Mouse (Mus musculus): ENCODE results near the gene Mafg. TPM values are rescaled to one million over a fixed set of nuclear protein-coding genes. Genes with fewer than 3 reads are reported as not detected.

Mafg gene
- polyA plus RNA-seq, 1 experiment from 2014 or later = 23.5 TPM

DNA sequence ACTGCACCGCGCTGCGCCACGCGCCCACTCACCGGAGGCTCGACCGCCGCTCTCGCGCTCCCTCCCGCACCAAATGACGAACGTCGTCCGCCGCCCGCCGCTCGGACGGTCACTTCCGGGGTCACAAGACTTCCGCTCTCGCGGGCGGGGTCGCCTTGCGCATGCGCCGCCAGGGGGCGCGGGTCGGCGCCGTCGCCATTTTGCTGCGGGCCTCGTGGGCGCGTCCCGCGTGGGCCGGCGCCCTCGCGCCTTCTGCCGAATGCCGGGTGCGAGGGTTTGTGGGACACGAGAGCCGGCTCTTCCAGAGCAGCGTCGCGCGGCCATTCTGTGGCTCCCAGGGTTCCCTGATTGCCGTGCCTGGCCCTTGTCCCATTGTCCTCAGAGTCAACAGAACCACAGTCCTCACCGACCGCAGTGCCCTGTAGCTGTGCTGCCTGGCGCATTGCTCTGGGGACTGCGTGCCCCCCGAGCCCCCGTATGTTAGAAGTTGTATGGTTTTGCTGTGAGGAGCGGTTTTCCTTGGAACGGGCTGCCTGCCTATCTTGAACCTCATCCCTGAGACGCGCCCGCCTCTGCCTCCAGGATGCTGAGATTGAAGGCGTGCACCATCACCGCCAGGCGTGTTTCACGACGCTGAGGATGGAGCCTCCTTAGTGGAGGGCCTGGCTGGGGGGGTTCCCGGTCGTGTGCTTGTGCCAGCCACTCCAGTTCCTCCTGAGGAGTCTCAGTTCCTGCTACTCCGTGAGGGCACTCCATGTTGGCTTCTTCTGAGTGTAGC is 51.7 kb downstream of the Mafg start, which contains the start of gene Arhgdia:
Gene Arhgdia (minus strand): TSS at position 135 of the 778 bp plus-strand sequence.
- H3K27ac ChIP-seq (ENCODE audit: low read depth, low read length) = peak within 1 kb of the TSS; percentile 82
- peaks cover 6% of the 10 kb centered on the region for H3K4me1 ChIP-seq (replicated peaks; ENCODE audit: control insufficient read depth, insufficient read depth, low read length)
- H3K4me3 ChIP-seq (ENCODE audit: low read depth, low read length) = peak within 1 kb of the TSS; percentile 94
- ATAC-seq (ENCODE audit: low FRiP score) (peak; percentile 64), DNase-seq (ENCODE audit: low spot score) (peak; percentile 93)
- H3K9ac ChIP-seq (ENCODE audit: low read depth, low read length) = peak within 1 kb of the TSS; percentile 98
- H3K4me2 ChIP-seq (replicated peaks; ENCODE audit: low read depth, low read length) = peak within 1 kb of the TSS; percentile 96
- no peaks in the 10 kb centered on the region for H3K27me3 ChIP-seq (ENCODE audit: control insufficient read depth, insufficient read depth, low read length)
- H3K9me3 ChIP-seq (ENCODE audit: control insufficient read depth, low read length) = no peaks in the 10 kb centered on the region
- 6% methylated on average over 54 of the region's 75 CpGs for WGBS
- peaks cover 26% of the 10 kb centered on the region for H3K36me3 ChIP-seq (ENCODE audit: control insufficient read depth, insufficient read depth, low read length)

DNA sequence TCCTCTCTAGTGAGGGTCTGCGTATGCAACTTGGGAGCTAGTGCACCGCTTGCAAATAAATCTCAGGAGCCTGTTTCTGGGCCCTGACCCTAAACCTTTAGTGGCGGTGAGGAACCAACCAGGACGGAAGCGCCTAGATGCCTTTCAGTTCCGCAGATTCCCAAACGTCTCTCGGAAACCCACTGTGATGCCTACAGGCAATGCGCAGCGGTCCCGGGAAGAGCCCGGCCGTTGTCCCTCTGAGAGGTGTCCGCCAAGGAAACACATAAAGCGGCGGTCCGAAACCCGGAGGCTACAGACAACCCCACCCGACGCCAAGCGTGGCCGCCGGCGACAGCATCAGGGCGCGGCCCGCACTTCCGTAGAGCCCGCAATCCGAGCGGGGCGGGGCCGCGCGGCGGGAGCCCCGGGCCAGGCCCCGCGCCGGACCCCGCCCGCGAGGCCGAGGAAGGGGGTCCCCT is 52.5 kb downstream of the Mafg start:
- Histone ChIP-seq H3K4me2 (replicated peaks; ENCODE audit: low read depth, low read length) (peak overlapping the region; percentile 96), H3K9ac (ENCODE audit: low read depth, low read length) (peak overlapping the region; percentile 98), H3K27me3 (ENCODE audit: control insufficient read depth, insufficient read depth, low read length) (no peaks in the 10 kb centered on the region), H3K9me3 (ENCODE audit: control insufficient read depth, low read length) (no peaks in the 10 kb centered on the region), H3K4me3 (ENCODE audit: low read depth, low read length) (peak overlapping the region; percentile 94), H3K27ac (ENCODE audit: low read depth, low read length) (peak overlapping the region; percentile 82), H3K4me1 (replicated peaks; ENCODE audit: control insufficient read depth, insufficient read depth, low read length) (peaks cover 6% of the 10 kb centered on the region), H3K36me3 (ENCODE audit: control insufficient read depth, insufficient read depth, low read length) (peaks cover 25% of the 10 kb centered on the region)
- peak; percentile 29; the same call in 1 of the 2 replicates for ATAC-seq (ENCODE audit: low FRiP score)
- DNase-seq (ENCODE audit: low spot score) = peak; percentile 59
- under 1% methylated on average over 33 of the region's 44 CpGs for WGBS

DNA sequence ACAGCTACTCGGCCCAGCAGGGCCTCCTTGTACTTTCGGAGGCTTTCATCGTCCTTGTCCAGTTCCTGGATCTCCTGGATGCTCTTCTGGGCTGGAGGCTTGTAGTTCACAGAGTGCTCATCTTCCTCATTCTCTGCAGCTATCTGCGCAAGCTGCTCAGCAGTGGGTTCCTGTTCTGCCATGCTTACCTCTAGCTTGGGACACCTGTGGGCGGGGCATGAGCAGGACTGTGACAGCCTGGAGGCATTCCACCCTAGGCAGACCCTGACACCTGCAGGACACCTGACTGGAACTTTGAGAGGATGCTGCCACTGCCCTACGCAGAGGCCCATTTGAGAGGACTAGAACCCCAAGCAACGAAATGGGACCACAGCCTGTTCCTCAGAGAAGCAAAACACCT is 53.2 kb downstream of the Mafg start:
- Histone ChIP-seq H3K4me3 (ENCODE audit: low read depth, low read length) (peak overlapping the region; percentile 94), H3K27me3 (ENCODE audit: control insufficient read depth, insufficient read depth, low read length) (no peaks in the 10 kb centered on the region), H3K4me2 (replicated peaks; ENCODE audit: low read depth, low read length) (peak overlapping the region; percentile 96), H3K4me1 (replicated peaks; ENCODE audit: control insufficient read depth, insufficient read depth, low read length) (peaks cover 6% of the 10 kb centered on the region), H3K9me3 (ENCODE audit: control insufficient read depth, low read length) (no peaks in the 10 kb centered on the region), H3K9ac (ENCODE audit: low read depth, low read length) (peak overlapping the region; percentile 98), H3K36me3 (ENCODE audit: control insufficient read depth, insufficient read depth, low read length) (peaks cover 20% of the 10 kb centered on the region), H3K27ac (ENCODE audit: low read depth, low read length) (peak overlapping the region; percentile 82)
- ATAC-seq (ENCODE audit: low FRiP score) = no peak
- DNase-seq (ENCODE audit: low spot score) = no peak
- WGBS = 63% methylated on average over 7 of the region's 7 CpGs

DNA sequence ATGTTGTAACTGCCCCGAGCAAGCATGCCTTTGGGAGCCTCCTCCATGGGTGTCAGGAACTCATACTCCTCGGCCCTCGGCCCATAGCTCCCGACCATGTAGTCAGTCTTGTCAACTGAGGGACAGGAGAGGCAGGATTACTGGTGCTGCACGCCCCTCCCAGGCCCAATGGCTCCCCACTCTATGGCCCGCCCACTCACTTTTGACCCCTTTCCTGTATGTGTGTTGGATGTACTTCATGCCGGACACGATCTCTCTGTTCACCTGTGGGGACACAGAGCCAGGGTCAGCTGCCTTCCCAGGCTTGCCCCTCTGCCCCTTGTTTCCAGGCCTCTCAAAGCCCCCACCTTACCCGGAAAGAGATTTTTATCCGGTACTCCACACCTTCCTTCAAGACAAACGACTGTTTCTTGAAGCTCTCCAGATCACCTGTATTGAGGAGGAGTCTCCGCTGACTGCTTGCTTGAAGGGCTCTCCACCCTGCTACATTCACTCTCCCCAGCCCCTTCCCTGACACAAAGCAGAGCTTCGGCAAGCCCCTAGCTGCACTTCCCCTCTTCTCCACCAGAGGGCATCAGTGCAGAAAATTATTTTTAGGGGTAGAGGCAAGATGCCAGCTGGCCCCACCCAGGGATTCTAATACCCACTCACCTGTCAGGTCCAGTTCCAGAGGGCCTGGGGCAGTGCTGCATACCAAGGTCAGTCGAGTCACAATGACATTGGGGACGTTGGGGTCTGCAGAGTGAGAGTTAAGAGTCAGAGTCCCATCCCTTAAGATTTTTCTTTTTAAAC is 53.9 kb downstream of the Mafg start:
- no peaks in the 10 kb centered on the region for H3K27me3 ChIP-seq (ENCODE audit: control insufficient read depth, insufficient read depth, low read length)
- peak overlapping the region; percentile 51; the same call in 1 of the 2 replicates for H3K27ac ChIP-seq (ENCODE audit: low read depth, low read length)
- DNase-seq (ENCODE audit: low spot score) (peak; percentile 92), ATAC-seq (ENCODE audit: low FRiP score) (no peak)
- H3K36me3 ChIP-seq (ENCODE audit: control insufficient read depth, insufficient read depth, low read length) = peaks cover 19% of the 10 kb centered on the region
- peak overlapping the region; percentile 96 for H3K4me2 ChIP-seq (replicated peaks; ENCODE audit: low read depth, low read length)
- WGBS = 71% methylated on average over 15 of the region's 15 CpGs
- H3K9me3 ChIP-seq (ENCODE audit: control insufficient read depth, low read length) = no peaks in the 10 kb centered on the region
- H3K4me3 ChIP-seq (ENCODE audit: low read depth, low read length) = peak overlapping the region; percentile 94
- H3K9ac ChIP-seq (ENCODE audit: low read depth, low read length) = peak overlapping the region; percentile 98
- H3K4me1 ChIP-seq (replicated peaks; ENCODE audit: control insufficient read depth, insufficient read depth, low read length) = peaks cover 8% of the 10 kb centered on the region

DNA sequence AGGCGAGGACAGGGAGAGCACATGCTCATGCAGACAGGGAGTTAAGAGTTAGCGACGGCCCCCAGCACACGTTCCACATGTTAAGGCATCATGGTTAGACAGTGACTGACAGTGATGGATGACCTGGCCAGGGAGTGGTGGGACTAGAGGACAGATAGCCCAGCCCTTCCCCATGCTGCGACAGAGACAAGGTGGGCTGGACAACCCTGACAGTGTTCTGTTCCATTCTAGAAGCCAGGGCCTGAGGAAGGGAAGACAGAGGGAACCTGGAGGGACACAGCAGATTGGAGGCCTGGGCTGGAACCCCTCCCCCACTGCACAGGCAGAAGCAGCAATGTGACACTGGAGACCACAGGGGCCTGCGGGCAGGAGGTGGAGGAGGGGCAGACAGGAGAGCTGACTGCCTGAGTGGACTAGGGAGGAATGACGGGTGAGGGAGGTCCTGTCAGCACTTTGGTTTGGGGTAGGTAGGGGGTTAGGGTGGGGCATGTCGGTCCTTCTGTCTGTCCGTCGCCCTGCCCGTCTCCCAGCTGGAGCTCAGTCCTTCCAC is 54.6 kb downstream of the Mafg start:
- H3K4me3 ChIP-seq (ENCODE audit: low read depth, low read length) = no peak overlapping the region
- no peak for DNase-seq (ENCODE audit: low spot score)

DNA sequence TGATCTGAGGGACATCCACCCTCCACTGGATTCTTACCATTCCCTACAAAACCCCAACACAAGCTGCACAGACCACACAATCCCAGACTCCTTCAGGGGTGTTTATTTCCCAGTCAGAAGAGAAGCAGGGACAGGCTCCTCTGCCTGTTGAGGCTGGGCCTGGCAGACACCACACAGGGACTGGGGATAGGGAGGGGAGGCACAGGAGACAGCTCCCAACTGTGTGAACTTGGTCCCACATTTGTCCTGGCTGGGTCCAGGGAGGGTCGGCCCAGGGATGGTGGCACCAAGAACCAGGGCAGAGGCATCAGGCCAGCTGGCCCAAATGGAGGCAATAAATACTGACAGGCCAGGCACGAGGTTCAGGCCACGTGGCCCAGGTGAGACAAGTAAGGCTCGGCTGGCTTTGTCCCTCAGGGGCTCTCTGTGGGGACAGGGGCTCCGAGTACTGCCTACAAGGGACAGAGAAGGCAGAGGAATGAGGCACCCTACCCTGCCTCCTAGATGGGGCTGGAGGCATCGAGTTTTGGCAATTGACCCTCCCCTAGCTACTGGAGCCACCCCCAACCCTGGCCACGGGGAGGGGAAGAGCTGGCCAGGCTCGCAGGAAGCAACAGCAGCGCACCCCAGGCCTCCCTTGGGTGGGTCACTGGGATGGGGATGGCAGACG is 55.2 kb downstream of the Mafg start:
- Histone ChIP-seq H3K9me3 (ENCODE audit: control insufficient read depth, low read length) (no peaks in the 10 kb centered on the region), H3K9ac (ENCODE audit: low read depth, low read length) (peak overlapping the region; percentile 28; the same call in 1 of the 2 replicates), H3K4me3 (ENCODE audit: low read depth, low read length) (no peak overlapping the region), H3K36me3 (ENCODE audit: control insufficient read depth, insufficient read depth, low read length) (peaks cover 19% of the 10 kb centered on the region), H3K27ac (ENCODE audit: low read depth, low read length) (no peak overlapping the region), H3K27me3 (ENCODE audit: control insufficient read depth, insufficient read depth, low read length) (no peaks in the 10 kb centered on the region), H3K4me2 (replicated peaks; ENCODE audit: low read depth, low read length) (no peak overlapping the region), H3K4me1 (replicated peaks; ENCODE audit: control insufficient read depth, insufficient read depth, low read length) (peaks cover 12% of the 10 kb centered on the region)
- ATAC-seq (ENCODE audit: low FRiP score) (no peak), DNase-seq (ENCODE audit: low spot score) (no peak)
- 85% methylated on average over 10 of the region's 10 CpGs for WGBS

More for the DNA sequence above, 54.6 kb downstream of the Mafg start:
- no peak overlapping the region for H3K9ac ChIP-seq (ENCODE audit: low read depth, low read length)
- H3K4me2 ChIP-seq (replicated peaks; ENCODE audit: low read depth, low read length) = no peak overlapping the region
- H3K4me1 ChIP-seq (replicated peaks; ENCODE audit: control insufficient read depth, insufficient read depth, low read length) = peaks cover 12% of the 10 kb centered on the region
- ATAC-seq (ENCODE audit: low FRiP score) = no peak
- H3K27ac ChIP-seq (ENCODE audit: low read depth, low read length) = no peak overlapping the region
- peaks cover 19% of the 10 kb centered on the region for H3K36me3 ChIP-seq (ENCODE audit: control insufficient read depth, insufficient read depth, low read length)
- H3K9me3 ChIP-seq (ENCODE audit: control insufficient read depth, low read length) = no peaks in the 10 kb centered on the region
- 72% methylated on average over 11 of the region's 11 CpGs for WGBS
- H3K27me3 ChIP-seq (ENCODE audit: control insufficient read depth, insufficient read depth, low read length) = no peaks in the 10 kb centered on the region

DNA sequence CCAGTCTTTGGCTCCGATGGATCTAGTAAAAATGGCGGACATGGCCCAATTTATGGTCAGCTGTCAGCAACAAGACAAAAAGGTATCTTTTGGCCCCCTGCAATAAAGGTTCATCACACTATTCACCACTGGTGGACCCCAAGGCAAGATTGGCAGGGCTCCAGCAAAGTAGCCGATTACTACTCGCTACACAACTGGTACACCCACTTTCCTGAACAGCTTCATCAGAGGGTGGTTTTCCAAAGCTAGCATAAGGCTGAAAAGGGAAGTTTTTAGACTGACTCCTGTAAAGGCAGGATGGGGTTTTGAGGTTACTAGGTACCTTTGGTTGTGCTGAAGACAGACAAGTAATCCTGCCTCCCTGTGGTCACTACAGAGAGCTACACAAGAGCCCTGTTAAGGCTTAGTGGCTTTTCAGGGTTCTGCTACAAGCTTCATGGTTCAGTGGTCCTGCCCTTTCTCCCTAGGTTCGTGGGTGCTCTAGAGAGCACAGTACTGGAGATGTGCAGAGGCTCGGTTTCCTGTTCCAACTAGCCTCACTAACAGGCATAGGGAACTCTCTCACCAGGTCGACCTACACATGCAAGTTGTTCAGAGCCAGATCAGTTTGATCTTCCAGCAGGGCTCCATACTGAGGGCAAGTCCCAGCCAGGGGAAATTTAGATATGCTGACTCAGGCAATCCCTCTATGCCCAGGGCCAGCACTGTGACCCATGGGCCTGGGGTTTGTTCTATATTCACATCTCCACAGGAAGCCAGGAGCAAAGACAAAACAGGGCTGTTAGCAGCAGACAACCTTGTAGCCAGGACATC is 56.0 kb downstream of the Mafg start:
- no peak overlapping the region for H3K27ac ChIP-seq (ENCODE audit: low read depth, low read length)
- WGBS = 85% methylated on average over 7 of the region's 7 CpGs

More for the DNA sequence above, 56.0 kb downstream of the Mafg start:
- peak overlapping the region; percentile 28; the same call in 1 of the 2 replicates for H3K9ac ChIP-seq (ENCODE audit: low read depth, low read length)
- no peaks in the 10 kb centered on the region for H3K27me3 ChIP-seq (ENCODE audit: control insufficient read depth, insufficient read depth, low read length)
- H3K9me3 ChIP-seq (ENCODE audit: control insufficient read depth, low read length) = no peaks in the 10 kb centered on the region
- peaks cover 12% of the 10 kb centered on the region for H3K4me1 ChIP-seq (replicated peaks; ENCODE audit: control insufficient read depth, insufficient read depth, low read length)
- no peak overlapping the region for H3K4me2 ChIP-seq (replicated peaks; ENCODE audit: low read depth, low read length)
- peaks cover 19% of the 10 kb centered on the region for H3K36me3 ChIP-seq (ENCODE audit: control insufficient read depth, insufficient read depth, low read length)
- DNase-seq (ENCODE audit: low spot score) (peak; percentile 38), ATAC-seq (ENCODE audit: low FRiP score) (no peak)
- no peak overlapping the region for H3K4me3 ChIP-seq (ENCODE audit: low read depth, low read length)

Data from hindbrain, embryonic 11.5 days (tissue).